Mouse (Mus musculus) heart, adult 2 months (tissue): ENCODE results near the gene Slc35b2.

Experiments
- CTCF ChIP-seq: fragments of 200-600 bp; IDR thresholded peaks from 2 replicates; pipeline ENCODE4 v1.8.1; 2022; ENCODE audit warnings: antibody characterized with exemption, mild to moderate bottlenecking, moderate library complexity
- EP300 ChIP-seq: fragments of 200-500 bp; IDR thresholded peaks from 2 replicates; pipeline ENCODE4 v1.6.1; 2011; ENCODE audit warnings: low read depth, low read length, control low read depth; ENCODE audit not compliant: insufficient read depth
- POLR2A ChIP-seq: fragments of 200-500 bp; IDR thresholded peaks from 2 replicates; pipeline ENCODE4 v1.6.1; 2011; ENCODE audit warnings: mild to moderate bottlenecking, low read depth, low read length, control low read depth; ENCODE audit not compliant: insufficient read depth

GRCm38 (mm10) chr17:45601325-45601724 lies 37.7 kb downstream of the Slc35b2 start:
- TF ChIP-seq POLR2A (no peak), CTCF (no peak), EP300 (no peak)
